Mouse (Mus musculus) yolk sac, embryonic 10.5 days (tissue): Measurements from ENCODE around the gene Sp110.
"Not testable (repeated sequence)": the region's sequence is repeated elsewhere in the genome, so short reads cannot be mapped to it uniquely, and the experiment has no call there.

ENCODE experiments used
- DNase-seq: peaks from one replicate; pipeline ENCODE4 v3.0.0-alpha.2; 2017; ENCODE audit warnings: low spot score

Sp110 gene

GRCm38 (mm10) chr1:85546442-85546841, 52.2 kb downstream of the Sp110 start:
- DNase-seq = not testable (repeated sequence)

GRCm38 (mm10) chr1:85543818-85544217, 54.8 kb downstream of the Sp110 start:
- DNase-seq = not testable (repeated sequence)

GRCm38 (mm10) chr1:85528451-85529110, 70.0 kb downstream of the Sp110 start:
- DNase-seq = not testable (repeated sequence)
